ENCODE assay signal across 8 mouse cellular contexts in the genomic region with DNA sequence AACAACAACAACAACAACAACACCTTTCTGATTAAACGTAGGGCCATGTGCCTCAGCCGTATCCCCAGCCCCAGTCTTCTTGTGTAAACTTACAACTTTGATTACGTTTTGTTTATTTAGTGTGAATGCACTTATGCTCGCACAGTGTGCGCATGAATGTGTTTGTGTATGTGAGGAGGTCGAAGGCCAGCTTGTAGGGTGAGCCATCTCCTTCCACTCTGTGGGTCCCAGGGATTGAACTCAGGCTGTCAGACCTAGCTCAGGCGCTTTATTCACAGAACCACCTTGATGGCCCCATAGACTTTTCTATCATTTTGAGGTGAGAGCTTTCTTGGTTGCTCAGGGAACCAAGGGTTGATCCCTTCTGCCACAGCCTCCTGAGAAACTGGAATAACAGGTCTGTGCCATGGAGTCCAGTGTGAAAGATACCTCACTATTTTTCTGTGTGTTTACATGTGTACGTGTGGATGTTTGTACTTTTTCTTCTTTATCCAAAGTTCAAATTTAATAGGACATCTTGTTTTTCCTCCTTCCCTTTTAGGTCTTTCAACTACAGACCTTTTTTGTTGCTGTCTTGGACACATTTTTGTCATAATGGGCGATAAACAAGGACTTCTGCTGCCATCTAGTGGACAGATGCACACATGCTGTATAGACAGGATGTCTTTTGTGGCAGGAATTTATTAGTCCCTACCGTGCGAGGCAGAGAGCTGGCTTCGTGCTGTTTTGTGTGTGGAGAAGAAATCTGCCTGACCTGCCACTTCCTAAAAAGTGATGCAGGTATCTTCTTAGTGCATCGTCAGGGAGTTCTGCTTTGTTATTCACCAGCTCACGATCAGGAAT. TPM values are rescaled to one million over a fixed set of nuclear protein-coding genes. Genes with fewer than 3 reads are reported as not detected.
DNase-seq lines count a peak whose midpoint lies in the region; ATAC-seq and TF ChIP-seq lines count a peak whose summit lies in the region.

No protein-coding gene starts in this region.

- H3K4me3 ChIP-seq in CH12.LX (replicated peaks in 1 of 3; ENCODE audit: low read depth in 2 of 3, low read length in 2 of 3, poor library complexity in 1 of 3): no peak overlapping the region
- H3K4me3 ChIP-seq in embryonic facial prominence, embryonic 14.5 days (ENCODE audit: low read depth, low read length): no peak overlapping the region
- no peak overlapping the region for H3K4me3 ChIP-seq in heart, postnatal 0 days (ENCODE audit: low read depth, low read length)
- peak overlapping the region; percentile 16; the same call in 1 of the 2 replicates for H3K4me3 ChIP-seq in neural tube, embryonic 15.5 days (replicated peaks)
- no peak overlapping the region for H3K4me3 ChIP-seq in thymus, adult 2 months (ENCODE audit: control insufficient read depth, insufficient read depth, low read length)

- TF ChIP-seq RAD21 in CH12.LX (IDR thresholded peaks at IDR 0.05; ENCODE audit: low read depth, low read length): peak; percentile 99

- TF ChIP-seq EP300 in CH12.LX (IDR thresholded peaks at IDR 0.05; ENCODE audit: low read length): no peak
- no peak for TF ChIP-seq EP300 in heart, postnatal 0 days (IDR thresholded peaks at IDR 0.05; ENCODE audit: low read depth)

- peaks cover 0 to 5% of the 10 kb centered on the region in 2 experiments; a peak in 2 of 4 replicates for H3K4me1 ChIP-seq in CH12.LX (ENCODE audit: control insufficient read depth in 1 of 2, insufficient read depth in 2 of 2)
- H3K4me1 ChIP-seq in embryonic facial prominence, embryonic 14.5 days (ENCODE audit: control insufficient read depth, insufficient read depth, low read length): no peaks in the 10 kb centered on the region
- no peaks in the 10 kb centered on the region for H3K4me1 ChIP-seq in heart, postnatal 0 days (ENCODE audit: control insufficient read depth, insufficient read depth)
- 0 out of 2 replicates have a peak, but pooled peaks cover 3% of the 10 kb centered on the region for H3K4me1 ChIP-seq in neural tube, embryonic 15.5 days
- no peaks in the 10 kb centered on the region for H3K4me1 ChIP-seq in thymus, adult 2 months (replicated peaks; ENCODE audit: control insufficient read depth, insufficient read depth, low read length)

- no peaks in the 10 kb centered on the region for H3K36me3 ChIP-seq in CH12.LX (replicated peaks in 1 of 2; ENCODE audit: control insufficient read depth in 1 of 2, insufficient read depth in 1 of 2, low read length in 1 of 2)
- no peaks in the 10 kb centered on the region for H3K36me3 ChIP-seq in embryonic facial prominence, embryonic 14.5 days (ENCODE audit: control insufficient read depth, insufficient read depth, low read length)
- no peaks in the 10 kb centered on the region for H3K36me3 ChIP-seq in heart, postnatal 0 days (replicated peaks; ENCODE audit: control insufficient read depth, insufficient read depth, low read length)
- no peaks in the 10 kb centered on the region for H3K36me3 ChIP-seq in neural tube, embryonic 15.5 days
- H3K36me3 ChIP-seq in thymus, adult 2 months (ENCODE audit: control insufficient read depth, insufficient read depth, low read length): no peaks in the 10 kb centered on the region

- H3K4me2 ChIP-seq in CH12.LX (ENCODE audit: insufficient read depth, low read depth, poor library complexity, severe bottlenecking): 0 out of 2 replicates have a peak overlapping the region, but pooled peaks have one; percentile 11
- H3K4me2 ChIP-seq in embryonic facial prominence, embryonic 14.5 days (ENCODE audit: low read depth, low read length): peak overlapping the region; percentile 41
- H3K4me2 ChIP-seq in heart, postnatal 0 days (ENCODE audit: low read depth, low read length): no peak overlapping the region
- peak overlapping the region; percentile 45 for H3K4me2 ChIP-seq in neural tube, embryonic 15.5 days

- H3K27ac ChIP-seq in CH12.LX (ENCODE audit: insufficient read depth, low read depth): no peak overlapping the region
- no peak overlapping the region; the same call in 1 of the 2 replicates for H3K27ac ChIP-seq in embryonic facial prominence, embryonic 14.5 days (replicated peaks; ENCODE audit: low read depth, low read length)
- H3K27ac ChIP-seq in heart, postnatal 0 days (ENCODE audit: low read depth): no peak overlapping the region
- no peak overlapping the region; the same call in 1 of the 2 replicates for H3K27ac ChIP-seq in neural tube, embryonic 15.5 days (replicated peaks)
- H3K27ac ChIP-seq in thymus, adult 2 months (ENCODE audit: control insufficient read depth, insufficient read depth, low read length): no peak overlapping the region

- no peaks in the 10 kb centered on the region for H3K79me2 ChIP-seq in CH12.LX (replicated peaks; ENCODE audit: control insufficient read depth, extremely low read depth, insufficient read depth, poor library complexity, severe bottlenecking)

- TF ChIP-seq POLR2A in CH12.LX (IDR thresholded peaks at IDR 0.05; ENCODE audit: low read depth, low read length): no peak
- no peak for TF ChIP-seq POLR2A in thymus, adult 2 months (IDR thresholded peaks at IDR 0.05; ENCODE audit: control insufficient read depth, extremely low read depth, insufficient read depth, low read length, poor library complexity)

- dilution Hi-C loops in CH12.LX (cut with MboI; ENCODE audit: extremely low pct_ligation_motif_present, extremely low pct_unique_long_range_greater_than_20kb, low sequenced_read_pairs): no loop called here

- H3K9ac ChIP-seq in CH12.LX (ENCODE audit: insufficient read depth, low read depth): no peak overlapping the region
- H3K9ac ChIP-seq in embryonic facial prominence, embryonic 14.5 days (ENCODE audit: low read depth, low read length): no peak overlapping the region; the same call in 1 of the 2 replicates
- H3K9ac ChIP-seq in heart, postnatal 0 days (replicated peaks; ENCODE audit: low read depth, low read length): no peak overlapping the region
- H3K9ac ChIP-seq in neural tube, embryonic 15.5 days (replicated peaks): peak overlapping the region; percentile 37; the same call in 1 of the 2 replicates

- in situ Hi-C loops in CH12.LX (cut with MboI; ENCODE audit: low pct_ligation_motif_present, low pct_unique_long_range_greater_than_20kb, low sequenced_read_pairs): no loop called here

- H3K9me3 ChIP-seq in CH12.LX (replicated peaks; ENCODE audit: low read length): peaks cover 5% of the 10 kb centered on the region
- no peaks in the 10 kb centered on the region for H3K9me3 ChIP-seq in embryonic facial prominence, embryonic 14.5 days (ENCODE audit: control insufficient read depth, low read length)
- H3K9me3 ChIP-seq in heart, postnatal 0 days (replicated peaks; ENCODE audit: control insufficient read depth, low read length): no peaks in the 10 kb centered on the region
- H3K9me3 ChIP-seq in neural tube, embryonic 15.5 days (replicated peaks): no peaks in the 10 kb centered on the region

- ATAC-seq in embryonic facial prominence, embryonic 14.5 days (ENCODE audit: low read depth): peak; percentile 90
- peak; percentile 69 for ATAC-seq in heart, postnatal 0 days (ENCODE audit: insufficient read depth, low read depth)
- ATAC-seq in neural tube, embryonic 15.5 days (ENCODE audit: low FRiP score): peak; percentile 87

- peak; percentile 94 for DNase-seq in CH12.LX (ENCODE audit: extremely low read depth)
- DNase-seq in adrenal gland, postnatal 36 days: peak; percentile 58 to 79
- DNase-seq in embryonic facial prominence, embryonic 14.5 days (ENCODE audit: low spot score): peak; percentile 96
- peak; percentile 86 for DNase-seq in heart, postnatal 0 days (ENCODE audit: low spot score)
- peak; percentile 87 for DNase-seq in kidney, postnatal 14 days
- peak; percentile 46 to 75 for DNase-seq in lung, adult 18-20 months
- peak; percentile 66 for DNase-seq in thymus, adult 2 months

- H3K27me3 ChIP-seq in CH12.LX (replicated peaks): no peaks in the 10 kb centered on the region
- no peaks in the 10 kb centered on the region for H3K27me3 ChIP-seq in embryonic facial prominence, embryonic 14.5 days (replicated peaks; ENCODE audit: control insufficient read depth, insufficient read depth, low read length)
- no peaks in the 10 kb centered on the region for H3K27me3 ChIP-seq in heart, postnatal 0 days (ENCODE audit: control insufficient read depth, insufficient read depth, low read length)
- no peaks in the 10 kb centered on the region for H3K27me3 ChIP-seq in neural tube, embryonic 15.5 days (replicated peaks)
- H3K27me3 ChIP-seq in thymus, adult 2 months (ENCODE audit: control insufficient read depth, insufficient read depth, low read length): no peaks in the 10 kb centered on the region; the same call in 1 of the 2 replicates

- 35% methylated on average over 14 of the region's 14 CpGs for WGBS in embryonic facial prominence, embryonic 14.5 days
- WGBS in heart, postnatal 0 days: 38% methylated on average over 14 of the region's 14 CpGs
- 44% methylated on average over 14 of the region's 14 CpGs for WGBS in neural tube, embryonic 15.5 days
- WGBS in thymus, adult 2 months: 51% methylated on average over 14 of the region's 14 CpGs

- TF ChIP-seq CTCF in CH12.LX (conservative IDR thresholded peaks at IDR 0.05 in 1 of 2, IDR thresholded peaks at IDR 0.05 in 1 of 2; ENCODE audit: low read depth in 2 of 2, low read length in 2 of 2): peak; percentile 87 to 99
- peak; percentile 95 for TF ChIP-seq CTCF in heart, postnatal 0 days (IDR thresholded peaks at IDR 0.05; ENCODE audit: low read depth)
- TF ChIP-seq CTCF in thymus, adult 2 months (IDR thresholded peaks at IDR 0.05; ENCODE audit: borderline replicate concordance, control insufficient read depth, extremely low read depth, insufficient read depth, low read length, poor library complexity): no peak

RNA-seq across cellular contexts. Expression of gene Sdr39u1, which starts 18.4 kb away (rescaled TPM):
- total RNA-seq in CH12.LX (2012; rRNA removed): 66.7 and 77.6 TPM in 2 replicates
- 61.4 and 66.0 TPM in 2 replicates for total RNA-seq in CH12.LX (2014; rRNA removed)
- 73.2 and 90.8 TPM in 2 replicates for polyA plus RNA-seq in CH12.LX (2012; ENCODE audit: insufficient read length, low read depth)
- total RNA-seq in adrenal gland, postnatal 36 days (2021): 10 to 100 TPM; 51.6 to 73.8 TPM
- 56.9 and 71.5 TPM in 2 replicates for polyA plus RNA-seq in embryonic facial prominence, embryonic 14.5 days (2014; fragmentation: Nextera tagmentation; extraction: Ambion mirVana)
- total RNA-seq in heart, postnatal 0 days (2014; rRNA removed; ENCODE audit: low replicate concordance): 89.1 and 138 TPM in 2 replicates
- 79.5 and 88.3 TPM in 2 replicates for polyA plus RNA-seq in heart, postnatal 0 days (2015; fragmentation: Nextera tagmentation; extraction: Ambion mirVana)
- 148 and 166 TPM in 2 replicates for polyA plus RNA-seq in neural tube, embryonic 15.5 days (2015; fragmentation: Nextera tagmentation; extraction: Ambion mirVana)
- 50.2 and 54.8 TPM in 2 replicates for polyA plus RNA-seq in thymus, adult 2 months (2012; rRNA removed)

RNA-seq across cellular contexts. Expression of gene Cma1, which starts 26.0 kb away (rescaled TPM):
- total RNA-seq in CH12.LX (2012; rRNA removed) (not detected in 2 replicates), CH12.LX (2014; rRNA removed) (not detected in 2 replicates)
- not detected in 2 replicates for polyA plus RNA-seq in CH12.LX (2012; ENCODE audit: insufficient read length, low read depth)
- total RNA-seq in adrenal gland, postnatal 36 days (2021): 1 to 10 TPM; 1.9 to 2.7 TPM
- 129 and 233 TPM in 2 replicates for polyA plus RNA-seq in embryonic facial prominence, embryonic 14.5 days (2014; fragmentation: Nextera tagmentation; extraction: Ambion mirVana)
- total RNA-seq in heart, postnatal 0 days (2014; rRNA removed; ENCODE audit: low replicate concordance): 1.6 and 4.4 TPM in 2 replicates
- polyA plus RNA-seq in heart, postnatal 0 days (2015; fragmentation: Nextera tagmentation; extraction: Ambion mirVana): 22.1 and 24.1 TPM in 2 replicates
- polyA plus RNA-seq in neural tube, embryonic 15.5 days (2015; fragmentation: Nextera tagmentation; extraction: Ambion mirVana): 1.7 and 3.5 TPM in 2 replicates
- 1.7 and 2.0 TPM in 2 replicates for polyA plus RNA-seq in thymus, adult 2 months (2012; rRNA removed)

RNA-seq across cellular contexts. Expression of gene Cma2, which starts 32.3 kb away (rescaled TPM):
- total RNA-seq in CH12.LX (2012; rRNA removed): not detected in 2 replicates
- total RNA-seq in CH12.LX (2014; rRNA removed): not detected in 2 replicates
- polyA plus RNA-seq in CH12.LX (2012; ENCODE audit: insufficient read length, low read depth): not detected in 2 replicates
- total RNA-seq in adrenal gland, postnatal 36 days (2021): not detected
- polyA plus RNA-seq in embryonic facial prominence, embryonic 14.5 days (2014; fragmentation: Nextera tagmentation; extraction: Ambion mirVana): 0.21 TPM in 1 of 2 replicates, not detected in the other
- not detected in 2 replicates for total RNA-seq in heart, postnatal 0 days (2014; rRNA removed; ENCODE audit: low replicate concordance)
- polyA plus RNA-seq in heart, postnatal 0 days (2015; fragmentation: Nextera tagmentation; extraction: Ambion mirVana): not detected in 2 replicates
- not detected in 2 replicates for polyA plus RNA-seq in neural tube, embryonic 15.5 days (2015; fragmentation: Nextera tagmentation; extraction: Ambion mirVana)
- 0.28 TPM in 1 of 2 replicates, not detected in the other for polyA plus RNA-seq in thymus, adult 2 months (2012; rRNA removed)

RNA-seq across cellular contexts. Expression of gene Khnyn, which starts 33.7 kb away (rescaled TPM):
- total RNA-seq in CH12.LX (2012; rRNA removed): 32.8 and 50.6 TPM in 2 replicates
- total RNA-seq in CH12.LX (2014; rRNA removed): 31.1 and 35.8 TPM in 2 replicates
- polyA plus RNA-seq in CH12.LX (2012; ENCODE audit: insufficient read length, low read depth): 29.8 and 31.8 TPM in 2 replicates
- total RNA-seq in adrenal gland, postnatal 36 days (2021): 10 to 100 TPM; 16.6 to 17.0 TPM
- polyA plus RNA-seq in embryonic facial prominence, embryonic 14.5 days (2014; fragmentation: Nextera tagmentation; extraction: Ambion mirVana): 9.1 and 9.7 TPM in 2 replicates
- 17.1 and 19.5 TPM in 2 replicates for total RNA-seq in heart, postnatal 0 days (2014; rRNA removed; ENCODE audit: low replicate concordance)
- polyA plus RNA-seq in heart, postnatal 0 days (2015; fragmentation: Nextera tagmentation; extraction: Ambion mirVana): 5.0 and 5.3 TPM in 2 replicates
- 11.0 and 11.9 TPM in 2 replicates for polyA plus RNA-seq in neural tube, embryonic 15.5 days (2015; fragmentation: Nextera tagmentation; extraction: Ambion mirVana)
- 33.7 and 35.5 TPM in 2 replicates for polyA plus RNA-seq in thymus, adult 2 months (2012; rRNA removed)

RNA-seq across cellular contexts. Expression of gene Cbln3, which starts 34.3 kb away (rescaled TPM):
- total RNA-seq in CH12.LX (2012; rRNA removed) (0.08 and 0.17 TPM in 2 replicates), CH12.LX (2014; rRNA removed) (0.14 and 0.26 TPM in 2 replicates)
- 0.14 and 0.24 TPM in 2 replicates for polyA plus RNA-seq in CH12.LX (2012; ENCODE audit: insufficient read length, low read depth)
- under 1 TPM in 1 of 2 experiments, not detected in 1; 0.13 TPM for total RNA-seq in adrenal gland, postnatal 36 days (2021)
- polyA plus RNA-seq in embryonic facial prominence, embryonic 14.5 days (2014; fragmentation: Nextera tagmentation; extraction: Ambion mirVana): 0.25 and 0.50 TPM in 2 replicates
- total RNA-seq in heart, postnatal 0 days (2014; rRNA removed; ENCODE audit: low replicate concordance): 0.73 and 2.5 TPM in 2 replicates
- polyA plus RNA-seq in heart, postnatal 0 days (2015; fragmentation: Nextera tagmentation; extraction: Ambion mirVana): 0.47 and 0.68 TPM in 2 replicates
- 0.45 and 0.58 TPM in 2 replicates for polyA plus RNA-seq in neural tube, embryonic 15.5 days (2015; fragmentation: Nextera tagmentation; extraction: Ambion mirVana)
- polyA plus RNA-seq in thymus, adult 2 months (2012; rRNA removed): 0.04 and 0.09 TPM in 2 replicates
